Mouse (Mus musculus): ENCODE measurements around the gene Neurl1a.

DNA sequence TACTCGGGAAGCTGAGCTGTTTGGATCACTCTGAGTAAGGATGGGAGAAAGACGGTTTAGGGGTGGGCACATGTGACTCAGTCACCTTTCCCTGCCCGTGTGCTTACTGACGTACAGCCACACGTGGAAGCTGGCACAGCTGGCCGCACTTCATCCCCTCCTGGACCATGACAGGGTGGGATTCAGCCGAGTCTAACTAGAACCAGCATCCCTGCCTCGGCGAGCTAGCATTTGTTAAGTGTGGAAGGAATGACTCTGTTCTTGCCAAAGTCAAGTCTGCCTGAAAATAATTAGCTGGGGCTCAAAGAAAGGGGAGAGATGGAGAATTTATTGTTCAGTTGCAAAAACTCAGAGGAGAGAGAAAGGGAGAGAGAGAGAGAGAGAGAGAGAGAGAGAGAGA, 91.9 kb downstream of the Neurl1a start:
- TF ChIP-seq HCFC1 (IDR thresholded peaks at IDR 0.05; ENCODE audit: low read depth, low read length) (no peak), ZNF384 (IDR thresholded peaks at IDR 0.05; ENCODE audit: low read depth, low read length) (no peak), ZMIZ1 (IDR thresholded peaks at IDR 0.05; ENCODE audit: low read depth, low read length) (no peak), POLR2AphosphoS5 (IDR thresholded peaks at IDR 0.05; ENCODE audit: borderline replicate concordance, low read depth, low read length) (no peak), USF1 (IDR thresholded peaks at IDR 0.05; ENCODE audit: low read depth, low read length) (no peak), POLR2A (IDR thresholded peaks at IDR 0.05; ENCODE audit: control insufficient read depth in 1 of 2, insufficient read depth in 1 of 2, low read depth in 1 of 2, low read length in 2 of 2, poor library complexity in 1 of 2) (no peak), GABPA (IDR thresholded peaks at IDR 0.05; ENCODE audit: low read depth, low read length) (no peak), USF2 (IDR thresholded peaks at IDR 0.05; ENCODE audit: borderline replicate concordance in 1 of 2, insufficient read depth in 1 of 2, low read depth in 1 of 2, low read length in 2 of 2) (no peak)

All from MEL (cell line).